Comparison of ENCODE assay signal across 9 mouse cellular contexts in the genomic region with DNA sequence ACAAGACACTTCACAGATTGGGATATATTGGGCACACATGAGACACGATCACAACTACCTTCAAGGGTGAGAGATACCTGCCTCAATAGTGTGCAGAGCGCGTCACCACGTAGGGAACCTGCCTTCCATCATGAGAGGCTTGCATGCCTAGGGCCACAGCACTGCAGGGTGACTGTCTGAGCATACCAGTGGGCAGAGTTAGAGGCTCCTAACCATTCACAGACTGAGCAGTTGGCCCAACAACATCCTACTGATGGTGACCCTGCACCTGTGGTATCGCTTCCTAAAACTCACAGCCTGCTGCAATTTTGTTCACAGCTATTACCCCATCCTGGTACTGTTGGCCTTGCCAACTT. TPM values are rescaled to one million over a fixed set of nuclear protein-coding genes. Genes with fewer than 3 reads are reported as not detected.
DNase-seq lines count a peak whose midpoint lies in the region; ATAC-seq lines count a peak whose summit lies in the region.
"Had no signal": no experiment of that assay in that cellular context is flagged by ENCODE, and none has a peak within 500 bp of the region (broad histone marks: within the 10 kb centered on the region; RNA-seq: fewer than 3 reads in every experiment).

No protein-coding gene starts in this region.

- no peak overlapping the region for H3K9ac ChIP-seq in embryonic facial prominence, embryonic 13.5 days
- no peak overlapping the region for H3K9ac ChIP-seq in limb, embryonic 12.5 days (replicated peaks)
- no peak overlapping the region for H3K9ac ChIP-seq in hindbrain, embryonic 16.5 days (ENCODE audit: low read depth, low read length)

- H3K4me1 ChIP-seq in embryonic facial prominence, embryonic 13.5 days, result peaks cover 74% of the 10 kb centered on the region
- peaks cover 62% of the 10 kb centered on the region for H3K4me1 ChIP-seq in embryonic facial prominence, embryonic 10.5 days
- peaks cover 63% of the 10 kb centered on the region for H3K4me1 ChIP-seq in limb, embryonic 12.5 days (replicated peaks)
- peaks cover 72% of the 10 kb centered on the region for H3K4me1 ChIP-seq in limb, embryonic 10.5 days
- peaks cover 56% of the 10 kb centered on the region for H3K4me1 ChIP-seq in hindbrain, embryonic 16.5 days (ENCODE audit: control insufficient read depth, insufficient read depth, low read depth, low read length)

- 0 out of 2 replicates have a peak overlapping the region, but pooled peaks have one; percentile 57 for H3K4me2 ChIP-seq in embryonic facial prominence, embryonic 13.5 days
- peak overlapping the region; percentile 89; the same call in 1 of the 2 replicates for H3K4me2 ChIP-seq in limb, embryonic 12.5 days
- peak overlapping the region; percentile 45; the same call in 1 of the 2 replicates for H3K4me2 ChIP-seq in hindbrain, embryonic 16.5 days (ENCODE audit: low read length)

- no peak for DNase-seq in embryonic facial prominence, embryonic 10.5 days (ENCODE audit: low spot score)
- no peak for DNase-seq in limb, embryonic 10.5 days (ENCODE audit: low spot score)
- DNase-seq in spleen, postnatal 4 days (ENCODE audit: low spot score in 2 of 2), result peak; percentile 54 to 74
- DNase-seq in embryo, embryonic 10.5 days (ENCODE audit: low spot score), result no peak

- H3K9me3 ChIP-seq in embryonic facial prominence, embryonic 13.5 days, result no peaks in the 10 kb centered on the region
- no peaks in the 10 kb centered on the region for H3K9me3 ChIP-seq in embryonic facial prominence, embryonic 10.5 days
- H3K9me3 ChIP-seq in limb, embryonic 12.5 days, result no peaks in the 10 kb centered on the region
- no peaks in the 10 kb centered on the region for H3K9me3 ChIP-seq in limb, embryonic 10.5 days (replicated peaks)
- no peaks in the 10 kb centered on the region for H3K9me3 ChIP-seq in hindbrain, embryonic 16.5 days (ENCODE audit: control insufficient read depth, low read length)

- no peaks in the 10 kb centered on the region for H3K27me3 ChIP-seq in embryonic facial prominence, embryonic 13.5 days
- no peaks in the 10 kb centered on the region for H3K27me3 ChIP-seq in embryonic facial prominence, embryonic 10.5 days (replicated peaks; ENCODE audit: low read depth, poor library complexity, severe bottlenecking)
- no peaks in the 10 kb centered on the region for H3K27me3 ChIP-seq in limb, embryonic 12.5 days
- H3K27me3 ChIP-seq in limb, embryonic 10.5 days (ENCODE audit: low read depth, poor library complexity, severe bottlenecking), result no peaks in the 10 kb centered on the region
- no peaks in the 10 kb centered on the region for H3K27me3 ChIP-seq in hindbrain, embryonic 16.5 days (replicated peaks; ENCODE audit: control insufficient read depth, insufficient read depth, low read length)

- WGBS in embryonic facial prominence, embryonic 13.5 days, result 88% methylated on average over 5 of the region's 5 CpGs
- 92% methylated on average over 5 of the region's 5 CpGs for WGBS in embryonic facial prominence, embryonic 10.5 days
- whole genome bisulfite sequencing in limb, embryonic 12.5 days, result 91% methylated on average over 5 of the region's 5 CpGs
- WGBS in limb, embryonic 10.5 days, result 91% methylated on average over 5 of the region's 5 CpGs
- 93% methylated on average over 5 of the region's 5 CpGs for WGBS in hindbrain, embryonic 16.5 days

- ATAC-seq in embryonic facial prominence, embryonic 13.5 days (ENCODE audit: insufficient number of reproducible peaks, insufficient read depth, low FRiP score, low TSS enrichment, low read depth), result no peak
- ATAC-seq in limb, embryonic 12.5 days (ENCODE audit: insufficient number of reproducible peaks, insufficient read depth, low FRiP score, low TSS enrichment, low read depth), result no peak
- ATAC-seq in hindbrain, embryonic 16.5 days, result no peak
- no peak for ATAC-seq in inflammation-experienced regulatory T-cells, adult 6 months
- ATAC-seq: forebrain, embryonic 16.5 days had no signal

- peak overlapping the region; percentile 89; the same call in 1 of the 2 replicates for H3K27ac ChIP-seq in embryonic facial prominence, embryonic 13.5 days
- no peak overlapping the region for H3K27ac ChIP-seq in embryonic facial prominence, embryonic 10.5 days (replicated peaks)
- no peak overlapping the region for H3K27ac ChIP-seq in limb, embryonic 12.5 days
- no peak overlapping the region for H3K27ac ChIP-seq in limb, embryonic 10.5 days
- H3K27ac ChIP-seq in hindbrain, embryonic 16.5 days (ENCODE audit: low read depth, low read length), result no peak overlapping the region; the same call in 1 of the 2 replicates

- no peak overlapping the region for H3K4me3 ChIP-seq in embryonic facial prominence, embryonic 13.5 days
- H3K4me3 ChIP-seq in embryonic facial prominence, embryonic 10.5 days, result no peak overlapping the region
- no peak overlapping the region for H3K4me3 ChIP-seq in limb, embryonic 12.5 days (replicated peaks)
- no peak overlapping the region for H3K4me3 ChIP-seq in limb, embryonic 10.5 days
- no peak overlapping the region for H3K4me3 ChIP-seq in hindbrain, embryonic 16.5 days (ENCODE audit: low read length)

- no peaks in the 10 kb centered on the region for H3K36me3 ChIP-seq in embryonic facial prominence, embryonic 13.5 days
- H3K36me3 ChIP-seq in embryonic facial prominence, embryonic 10.5 days (replicated peaks), result no peaks in the 10 kb centered on the region; the same call in 1 of the 2 replicates
- H3K36me3 ChIP-seq in limb, embryonic 12.5 days, result 0 out of 2 replicates have a peak, but pooled peaks cover 5% of the 10 kb centered on the region
- 0 out of 2 replicates have a peak, but pooled peaks cover 3% of the 10 kb centered on the region for H3K36me3 ChIP-seq in limb, embryonic 10.5 days
- no peaks in the 10 kb centered on the region for H3K36me3 ChIP-seq in hindbrain, embryonic 16.5 days (ENCODE audit: control insufficient read depth, insufficient read depth, low read length)

RNA-seq across cellular contexts. Expression of gene Grk2, which starts 2.4 kb away (rescaled TPM):
- polyA plus RNA-seq in embryonic facial prominence, embryonic 13.5 days (2015; fragmentation: Nextera tagmentation; extraction: Ambion mirVana), result 17.0 and 19.6 TPM in 2 replicates
- polyA plus RNA-seq in embryonic facial prominence, embryonic 10.5 days (2016; fragmentation: Nextera tagmentation; extraction: Ambion mirVana), result 12.5 and 14.8 TPM in 2 replicates
- 15.6 and 16.1 TPM in 2 replicates for polyA plus RNA-seq in limb, embryonic 12.5 days (2016; fragmentation: Nextera tagmentation; extraction: Ambion mirVana)
- polyA plus RNA-seq in limb, embryonic 10.5 days (2016; fragmentation: Nextera tagmentation; extraction: Ambion mirVana), result 14.6 and 15.5 TPM in 2 replicates
- 27.3 and 28.3 TPM in 2 replicates for polyA plus RNA-seq in hindbrain, embryonic 16.5 days (2015; fragmentation: Nextera tagmentation; extraction: Ambion mirVana)
- 10 to 100 TPM; 81.3 to 90.8 (median 85.9) TPM for polyA plus RNA-seq in inflammation-experienced regulatory T-cells, adult 6 months (2017; shearing (Covaris generic))

RNA-seq across cellular contexts. Expression of gene Ankrd13d, which starts 20.7 kb away (rescaled TPM):
- polyA plus RNA-seq in embryonic facial prominence, embryonic 13.5 days (2015; fragmentation: Nextera tagmentation; extraction: Ambion mirVana), result 12.6 and 13.5 TPM in 2 replicates
- 6.3 and 7.6 TPM in 2 replicates for polyA plus RNA-seq in embryonic facial prominence, embryonic 10.5 days (2016; fragmentation: Nextera tagmentation; extraction: Ambion mirVana)
- 12.6 and 12.9 TPM in 2 replicates for polyA plus RNA-seq in limb, embryonic 12.5 days (2016; fragmentation: Nextera tagmentation; extraction: Ambion mirVana)
- polyA plus RNA-seq in limb, embryonic 10.5 days (2016; fragmentation: Nextera tagmentation; extraction: Ambion mirVana), result 5.5 and 7.9 TPM in 2 replicates
- 69.0 and 85.3 TPM in 2 replicates for polyA plus RNA-seq in hindbrain, embryonic 16.5 days (2015; fragmentation: Nextera tagmentation; extraction: Ambion mirVana)
- polyA plus RNA-seq in inflammation-experienced regulatory T-cells, adult 6 months (2017; shearing (Covaris generic)), result 1 to 10 TPM in 2 of 3 experiments, under 1 TPM in 1; 0.87 to 3.0 (median 2.3) TPM

RNA-seq across cellular contexts. Expression of gene Ssh3, which starts 34.6 kb away (rescaled TPM):
- 17.4 and 20.3 TPM in 2 replicates for polyA plus RNA-seq in embryonic facial prominence, embryonic 13.5 days (2015; fragmentation: Nextera tagmentation; extraction: Ambion mirVana)
- 4.2 and 4.5 TPM in 2 replicates for polyA plus RNA-seq in embryonic facial prominence, embryonic 10.5 days (2016; fragmentation: Nextera tagmentation; extraction: Ambion mirVana)
- polyA plus RNA-seq in limb, embryonic 12.5 days (2016; fragmentation: Nextera tagmentation; extraction: Ambion mirVana), result 9.1 and 11.6 TPM in 2 replicates
- polyA plus RNA-seq in limb, embryonic 10.5 days (2016; fragmentation: Nextera tagmentation; extraction: Ambion mirVana), result 2.5 and 4.4 TPM in 2 replicates
- polyA plus RNA-seq in hindbrain, embryonic 16.5 days (2015; fragmentation: Nextera tagmentation; extraction: Ambion mirVana), result 19.9 and 21.2 TPM in 2 replicates
- 10 to 100 TPM in 2 of 3 experiments, 1 to 10 TPM in 1; 9.6 to 14.5 (median 13.6) TPM for polyA plus RNA-seq in inflammation-experienced regulatory T-cells, adult 6 months (2017; shearing (Covaris generic))

Comparison
In these comparisons a context has a peak if more than half of its experiments do, and no peak if none do; other contexts are left out.
1. DNase-seq: peak in spleen, postnatal 4 days (2 of 2); none in embryonic facial prominence, embryonic 10.5 days (single experiment), limb, embryonic 10.5 days (single experiment) and embryo, embryonic 10.5 days (single experiment).
2. Peak in every context shown above with its lines, with median percentiles within 50 percentile points of each other: H3K4me2 ChIP-seq.